Mouse (Mus musculus): ENCODE results near the gene Prune1. TPM values are rescaled to one million over a fixed set of nuclear protein-coding genes. Genes with fewer than 3 reads are reported as not detected.

Gene Prune1
- polyA plus RNA-seq, 1 experiment: 19.1 TPM

- Histone ChIP-seq H3K4me1 (ENCODE audit: control insufficient read depth, insufficient read depth, low read length) (no peaks in the 10 kb centered on the region), H3K4me3 (ENCODE audit: control insufficient read depth, low read depth, low read length) (no peak overlapping the region), H3K27me3 (ENCODE audit: control insufficient read depth, insufficient read depth, low read length) (no peaks in the 10 kb centered on the region), H3K27ac (ENCODE audit: control insufficient read depth, insufficient read depth, low read depth, low read length) (no peak overlapping the region), H3K36me3 (ENCODE audit: control insufficient read depth, insufficient read depth, low read length) (no peaks in the 10 kb centered on the region)
- TF ChIP-seq CTCF (IDR thresholded peaks at IDR 0.05; ENCODE audit: control insufficient read depth, insufficient read depth, insufficient replicate concordance, low read depth, low read length): no peak
- no peak for TF ChIP-seq POLR2A (IDR thresholded peaks at IDR 0.05; ENCODE audit: control insufficient read depth, low read depth, low read length)
Measured at GRCm38 (mm10) chr3:95210585-95210984, 71.3 kb downstream of the Prune1 start.

GRCm38 (mm10) chr3:95208286-95208685, 73.6 kb downstream of the Prune1 start:
- TF ChIP-seq POLR2A (IDR thresholded peaks at IDR 0.05; ENCODE audit: control insufficient read depth, low read depth, low read length) (no peak), CTCF (IDR thresholded peaks at IDR 0.05; ENCODE audit: control insufficient read depth, insufficient read depth, insufficient replicate concordance, low read depth, low read length) (no peak)
- Histone ChIP-seq H3K4me1 (ENCODE audit: control insufficient read depth, insufficient read depth, low read length) (no peaks in the 10 kb centered on the region), H3K27ac (ENCODE audit: control insufficient read depth, insufficient read depth, low read depth, low read length) (no peak overlapping the region), H3K4me3 (ENCODE audit: control insufficient read depth, low read depth, low read length) (no peak overlapping the region), H3K36me3 (ENCODE audit: control insufficient read depth, insufficient read depth, low read length) (no peaks in the 10 kb centered on the region; the same call in 1 of the 2 replicates), H3K27me3 (ENCODE audit: control insufficient read depth, insufficient read depth, low read length) (no peaks in the 10 kb centered on the region)

GRCm38 (mm10) chr3:95203880-95204279, 78.0 kb downstream of the Prune1 start:
- TF ChIP-seq POLR2A (IDR thresholded peaks at IDR 0.05; ENCODE audit: control insufficient read depth, low read depth, low read length) (no peak), CTCF (IDR thresholded peaks at IDR 0.05; ENCODE audit: control insufficient read depth, insufficient read depth, insufficient replicate concordance, low read depth, low read length) (no peak)

More at GRCm38 (mm10) chr3:95203880-95204279, 78.0 kb downstream of the Prune1 start:
- Histone ChIP-seq H3K27ac (ENCODE audit: control insufficient read depth, insufficient read depth, low read depth, low read length) (no peak overlapping the region), H3K4me1 (ENCODE audit: control insufficient read depth, insufficient read depth, low read length) (no peaks in the 10 kb centered on the region), H3K36me3 (ENCODE audit: control insufficient read depth, insufficient read depth, low read length) (peaks cover 4% of the 10 kb centered on the region), H3K4me3 (ENCODE audit: control insufficient read depth, low read depth, low read length) (no peak overlapping the region), H3K27me3 (ENCODE audit: control insufficient read depth, insufficient read depth, low read length) (no peaks in the 10 kb centered on the region)

Other genes starting within 250 kb of the Prune1 start
- gene Psmd4, start 239.5 kb downstream of the Prune1 start, polyA plus RNA-seq (2012; rRNA removed): 209 and 219 TPM in 2 replicates
- 14.4 and 17.8 TPM in 2 replicates for gene Pip5k1a, start 175.1 kb downstream of the Prune1 start, polyA plus RNA-seq (2012; rRNA removed)
- gene Vps72, start 171.1 kb downstream of the Prune1 start, polyA plus RNA-seq (2012; rRNA removed): 31.8 and 32.6 TPM in 2 replicates
- gene Tmod4, start 157.6 kb downstream of the Prune1 start, polyA plus RNA-seq (2012; rRNA removed): 8.6 and 10.4 TPM in 2 replicates
- 41.4 and 43.3 TPM in 2 replicates for gene Scnm1, start 148.1 kb downstream of the Prune1 start, polyA plus RNA-seq (2012; rRNA removed)
- gene Lysmd1, start 148.0 kb downstream of the Prune1 start, polyA plus RNA-seq (2012; rRNA removed): 7.5 and 7.9 TPM in 2 replicates
- gene Tnfaip8l2, start 139.7 kb downstream of the Prune1 start, polyA plus RNA-seq (2012; rRNA removed): 0.81 and 0.82 TPM in 2 replicates
- gene Sema6c, start 121.6 kb downstream of the Prune1 start, polyA plus RNA-seq (2012; rRNA removed): 31.3 and 38.5 TPM in 2 replicates
- gene Gabpb2, start 64.2 kb downstream of the Prune1 start, polyA plus RNA-seq (2012; rRNA removed): 5.2 and 5.6 TPM in 2 replicates
- gene Cdc42se1, start 53.3 kb downstream of the Prune1 start, polyA plus RNA-seq (2012; rRNA removed): 95.8 and 99.6 TPM in 2 replicates
- gene Mllt11, start 49.9 kb downstream of the Prune1 start, polyA plus RNA-seq (2012; rRNA removed): 744 and 839 TPM in 2 replicates
- gene Gm128, start 40.5 kb downstream of the Prune1 start, polyA plus RNA-seq (2012; rRNA removed): 603 and 652 TPM in 2 replicates
- 1.9 and 2.0 TPM in 2 replicates for gene Bnipl, start 30.9 kb downstream of the Prune1 start, polyA plus RNA-seq (2012; rRNA removed)
- 60.3 and 61.1 TPM in 2 replicates for gene Mindy1, start 731 bp downstream of the Prune1 start, polyA plus RNA-seq (2012; rRNA removed)
- 7.6 and 7.8 TPM in 2 replicates for gene Anxa9, start 25.1 kb upstream of the Prune1 start, polyA plus RNA-seq (2012; rRNA removed)
- 27.5 and 27.6 TPM in 2 replicates for gene Cers2, start 32.7 kb upstream of the Prune1 start, polyA plus RNA-seq (2012; rRNA removed)
- gene Setdb1, start 75.1 kb upstream of the Prune1 start, polyA plus RNA-seq (2012; rRNA removed): 20.0 and 24.3 TPM in 2 replicates
- gene 4930558C23Rik, start 120.8 kb upstream of the Prune1 start, polyA plus RNA-seq (2012; rRNA removed): 198 and 300 TPM in 2 replicates
- 13.6 TPM in 2 replicates for gene Arnt, start 152.3 kb upstream of the Prune1 start, polyA plus RNA-seq (2012; rRNA removed)
- 1.2 and 1.9 TPM in 2 replicates for gene Ctsk, start 217.2 kb upstream of the Prune1 start, polyA plus RNA-seq (2012; rRNA removed)
- gene Ctss, start 244.7 kb upstream of the Prune1 start, polyA plus RNA-seq (2012; rRNA removed): 1.6 and 1.7 TPM in 2 replicates

All from testis, adult 2 months (tissue).